Mouse (Mus musculus): ENCODE data around the gene Mapk8ip1. TPM values are rescaled to one million over a fixed set of nuclear protein-coding genes. Genes with fewer than 3 reads are reported as not detected.

The Mapk8ip1 gene
- total RNA-seq, 2 experiments from 2014 or later: not detected

DNA sequence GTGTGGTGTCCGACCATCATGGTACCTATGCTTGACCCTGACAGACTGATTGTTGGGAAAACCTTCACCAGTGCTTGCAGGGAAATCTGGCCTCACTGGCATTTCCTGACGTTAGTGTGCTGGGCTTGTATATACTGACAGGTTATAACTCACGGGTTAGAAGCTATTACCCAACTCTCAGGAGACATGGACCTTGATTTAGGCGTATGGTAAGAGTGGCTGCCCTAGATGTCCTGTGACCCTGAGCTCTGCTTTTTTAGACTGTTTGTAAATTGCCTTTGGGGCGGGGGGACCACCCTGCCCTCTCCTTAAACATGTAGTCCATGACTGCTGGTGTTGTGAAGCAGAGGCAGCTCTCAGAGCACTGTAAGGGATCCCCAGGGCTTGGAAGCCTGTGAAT, 50.4 kb downstream of the Mapk8ip1 start:
- ATAC-seq (replicated peaks; ENCODE audit: low FRiP score, poor library complexity, severe bottlenecking): no peak

DNA sequence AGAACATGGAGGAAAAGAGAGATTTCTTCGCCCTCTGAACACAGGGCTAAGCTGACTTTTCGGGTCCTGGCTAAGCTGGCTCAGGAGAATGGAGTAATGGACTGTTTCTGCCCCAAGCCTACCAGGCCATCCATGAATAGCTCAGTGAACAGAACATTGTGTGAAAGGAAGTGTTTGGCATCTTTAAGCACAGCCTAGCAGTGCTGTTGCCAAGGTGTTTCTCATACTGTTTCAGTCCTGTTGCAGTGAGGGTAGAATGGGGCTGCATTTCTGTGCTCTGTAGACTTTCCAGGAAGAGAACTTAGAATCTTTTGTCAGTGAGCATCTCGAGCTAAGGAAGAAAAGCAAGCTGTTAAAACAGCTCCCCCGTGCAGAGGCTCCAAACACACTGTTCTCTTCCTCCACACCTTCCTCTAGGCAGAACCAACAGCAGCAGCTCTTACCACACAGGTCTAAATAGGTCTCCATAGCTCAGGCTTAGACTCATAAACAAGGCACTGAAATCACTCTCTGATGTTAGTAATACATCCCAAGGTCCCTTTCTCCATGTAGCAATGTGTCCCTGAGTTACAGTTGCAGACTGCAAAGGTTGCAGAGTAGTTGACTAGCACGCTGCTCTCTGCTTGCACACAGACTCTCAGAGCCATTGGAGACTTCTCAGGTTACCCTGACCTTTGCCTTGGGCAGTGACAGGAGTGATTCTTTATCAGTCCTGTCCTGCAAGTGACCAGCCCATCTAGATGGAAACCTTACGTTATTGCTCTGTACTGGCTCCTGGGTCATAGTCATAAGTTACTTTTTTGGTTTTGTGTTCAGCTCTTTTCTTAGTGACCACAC, 51.3 kb downstream of the Mapk8ip1 start:
- ATAC-seq (replicated peaks; ENCODE audit: low FRiP score, poor library complexity, severe bottlenecking): no peak

DNA sequence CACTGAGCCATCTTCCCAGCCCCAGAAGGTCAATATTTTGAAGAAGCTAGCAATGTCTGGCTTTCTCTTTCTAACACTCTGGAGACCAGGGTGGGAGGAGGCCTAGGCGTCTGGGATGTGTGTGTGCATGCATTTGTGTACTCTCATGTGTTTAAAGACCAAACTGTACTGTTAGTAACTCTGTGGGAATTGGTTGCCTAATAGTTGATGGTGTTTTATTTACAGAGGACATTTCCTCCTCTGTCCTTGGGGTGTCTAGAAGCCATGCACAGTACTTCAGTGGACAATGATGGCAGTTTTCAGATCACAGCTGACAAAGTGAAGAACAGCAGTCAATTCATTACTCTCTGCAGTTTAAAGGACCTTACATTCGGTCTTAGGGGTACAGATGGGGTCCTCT, 53.9 kb downstream of the Mapk8ip1 start:
- no peak for ATAC-seq (replicated peaks; ENCODE audit: low FRiP score, poor library complexity, severe bottlenecking)

DNA sequence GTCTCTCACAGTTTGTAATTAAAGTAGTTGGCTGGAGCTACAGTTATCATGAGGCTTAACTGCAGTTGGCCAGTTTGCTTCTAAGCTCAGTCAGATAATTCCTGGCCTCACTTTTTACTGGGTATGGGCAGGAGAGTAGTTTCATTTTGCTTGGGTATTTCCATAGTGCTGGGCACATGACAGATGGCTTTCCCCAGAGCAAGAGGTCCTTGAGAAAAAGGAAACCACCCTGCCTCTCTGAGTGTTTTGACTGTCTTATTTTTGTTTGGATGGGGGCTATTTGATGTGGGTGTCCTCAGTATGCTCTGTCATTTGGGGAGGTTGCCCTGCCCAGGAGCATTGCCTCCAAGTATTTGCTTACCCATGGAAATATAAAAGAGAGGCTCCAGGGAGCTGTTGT, 58.6 kb downstream of the Mapk8ip1 start:
- ATAC-seq (replicated peaks; ENCODE audit: low FRiP score, poor library complexity, severe bottlenecking): no peak

Other genes starting within 250 kb of the Mapk8ip1 start
- gene Pex16, start 26.6 kb downstream of the Mapk8ip1 start, total RNA-seq (2015; ENCODE audit: low replicate concordance): 13.3 TPM in 1 of 2 replicates, not detected in the other
- 3.3 and 4.2 TPM in 2 replicates for gene Pex16, start 26.6 kb downstream of the Mapk8ip1 start, total RNA-seq (2017; ENCODE audit: low replicate concordance)
- gene Large2, start 26.4 kb downstream of the Mapk8ip1 start, total RNA-seq (2015; ENCODE audit: low replicate concordance): not detected in 2 replicates
- not detected in 2 replicates for gene Large2, start 26.4 kb downstream of the Mapk8ip1 start, total RNA-seq (2017; ENCODE audit: low replicate concordance)
- 1.3 TPM in 1 of 2 replicates, not detected in the other for gene 1700029I15Rik, start 18.7 kb downstream of the Mapk8ip1 start, total RNA-seq (2015; ENCODE audit: low replicate concordance)
- gene 1700029I15Rik, start 18.7 kb downstream of the Mapk8ip1 start, total RNA-seq (2017; ENCODE audit: low replicate concordance): not detected in 2 replicates
- gene Cry2, start 32.8 kb upstream of the Mapk8ip1 start, total RNA-seq (2015; ENCODE audit: low replicate concordance): 1.8 and 5.0 TPM in 2 replicates
- gene Cry2, start 32.8 kb upstream of the Mapk8ip1 start, total RNA-seq (2017; ENCODE audit: low replicate concordance): 1.9 and 2.7 TPM in 2 replicates
- gene Slc35c1, start 59.3 kb upstream of the Mapk8ip1 start, total RNA-seq (2015; ENCODE audit: low replicate concordance): 7.1 and 9.0 TPM in 2 replicates
- gene Slc35c1, start 59.3 kb upstream of the Mapk8ip1 start, total RNA-seq (2017; ENCODE audit: low replicate concordance): 2.7 and 9.2 TPM in 2 replicates
- gene Chst1, start 198.4 kb upstream of the Mapk8ip1 start, total RNA-seq (2015; ENCODE audit: low replicate concordance): not detected in 2 replicates
- gene Chst1, start 198.4 kb upstream of the Mapk8ip1 start, total RNA-seq (2017; ENCODE audit: low replicate concordance): not detected in 2 replicates